Mouse (Mus musculus): ENCODE data around the gene Tmcc2.

DNA sequence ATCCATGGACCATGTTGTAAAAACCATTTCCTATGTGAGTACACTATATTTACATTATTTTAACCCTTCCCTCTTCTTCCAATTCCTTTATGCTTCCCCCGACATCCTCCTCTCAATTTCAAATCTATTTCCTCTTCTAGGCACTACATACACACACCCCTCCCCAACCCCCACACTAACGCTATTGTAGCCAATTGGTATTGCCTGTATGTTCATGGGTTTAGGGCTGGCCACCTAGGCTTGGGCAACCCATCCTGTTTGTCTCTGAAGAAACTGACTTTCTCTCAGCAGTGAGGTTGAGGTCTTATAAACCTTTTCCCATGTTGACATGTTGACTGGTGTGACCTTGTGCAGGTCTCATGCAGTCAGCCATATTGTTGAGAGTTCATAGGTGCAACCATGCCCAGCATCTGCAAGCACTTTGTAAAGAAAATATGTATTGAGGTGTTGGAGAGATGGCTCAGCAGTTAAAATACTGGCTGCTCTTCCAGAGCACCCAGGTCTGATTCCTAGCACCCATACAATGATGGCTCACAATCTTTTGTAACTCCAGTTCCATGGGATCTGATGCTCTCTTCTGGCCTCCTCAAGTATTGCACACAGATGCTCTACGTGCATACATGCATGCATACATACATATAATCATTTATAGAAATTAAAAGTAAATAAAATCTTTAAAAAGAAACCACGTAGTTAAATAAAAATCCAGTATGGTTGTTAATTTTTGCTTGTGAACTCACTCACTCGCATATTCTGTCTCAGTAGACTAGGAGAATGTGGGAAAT lies 32.0 kb upstream of the Tmcc2 start:
- TF ChIP-seq POLR2A (IDR thresholded peaks at IDR 0.05; ENCODE audit: low read depth, low read length) (no peak), CTCF (conservative IDR thresholded peaks at IDR 0.05; ENCODE audit: insufficient read depth, insufficient read length, low read depth, low read length) (no peak)

Data from kidney, adult 2 months (tissue).